Mouse (Mus musculus): ENCODE measurements at regions not wholly inside any gene's neighbourhood (a gene's known extent, or its start where the extent isn't known, plus 50 kb on each side); places are given as distances from the start of the nearest gene placed in this dataset.

- no peak for TF ChIP-seq POLR2A (IDR thresholded peaks at IDR 0.05; ENCODE audit: low read depth, low read length)
- TF ChIP-seq CTCF (IDR thresholded peaks at IDR 0.05; ENCODE audit: borderline replicate concordance, insufficient read depth, low read length) = no peak
- Histone ChIP-seq H3K4me3 (ENCODE audit: insufficient read depth, low read length) (no peak overlapping the region), H3K4me1 (ENCODE audit: control insufficient read depth, insufficient read depth, low read length) (no peaks in the 10 kb centered on the region), H3K27ac (ENCODE audit: insufficient read depth, low read length) (peak overlapping the region; percentile 95)
Observed at GRCm38 (mm10) chr2:82508595-82508994, 434.8 kb upstream of the Fsip2 start.

- no peak overlapping the region for H3K4me3 ChIP-seq (ENCODE audit: insufficient read depth, low read length)
- TF ChIP-seq POLR2A (IDR thresholded peaks at IDR 0.05; ENCODE audit: low read depth, low read length) (no peak), CTCF (IDR thresholded peaks at IDR 0.05; ENCODE audit: borderline replicate concordance, insufficient read depth, low read length) (no peak)
- no peaks in the 10 kb centered on the region for H3K4me1 ChIP-seq (ENCODE audit: control insufficient read depth, insufficient read depth, low read length)
- H3K27ac ChIP-seq (ENCODE audit: insufficient read depth, low read length) = no peak overlapping the region
Observed at GRCm38 (mm10) chr2:82515165-82515564, 428.3 kb upstream of the Fsip2 start.

GRCm38 (mm10) chr2:82519951-82520350 is 423.5 kb upstream of the Fsip2 start:
- Histone ChIP-seq H3K4me3 (ENCODE audit: insufficient read depth, low read length) (no peak overlapping the region), H3K27ac (ENCODE audit: insufficient read depth, low read length) (no peak overlapping the region), H3K4me1 (ENCODE audit: control insufficient read depth, insufficient read depth, low read length) (no peaks in the 10 kb centered on the region)
- TF ChIP-seq POLR2A (IDR thresholded peaks at IDR 0.05; ENCODE audit: low read depth, low read length) (no peak), CTCF (IDR thresholded peaks at IDR 0.05; ENCODE audit: borderline replicate concordance, insufficient read depth, low read length) (no peak)

GRCm38 (mm10) chr2:82538958-82539357 is 404.5 kb upstream of the Fsip2 start:
- Histone ChIP-seq H3K4me1 (ENCODE audit: control insufficient read depth, insufficient read depth, low read length) (no peaks in the 10 kb centered on the region), H3K27ac (ENCODE audit: insufficient read depth, low read length) (no peak overlapping the region), H3K4me3 (ENCODE audit: insufficient read depth, low read length) (no peak overlapping the region)
- no peak for TF ChIP-seq POLR2A (IDR thresholded peaks at IDR 0.05; ENCODE audit: low read depth, low read length)

GRCm38 (mm10) chr2:82540676-82541075 is 402.8 kb upstream of the Fsip2 start:
- Histone ChIP-seq H3K4me3 (ENCODE audit: insufficient read depth, low read length) (no peak overlapping the region), H3K27ac (ENCODE audit: insufficient read depth, low read length) (no peak overlapping the region), H3K4me1 (ENCODE audit: control insufficient read depth, insufficient read depth, low read length) (no peaks in the 10 kb centered on the region)
- TF ChIP-seq CTCF (IDR thresholded peaks at IDR 0.05; ENCODE audit: borderline replicate concordance, insufficient read depth, low read length) (no peak), POLR2A (IDR thresholded peaks at IDR 0.05; ENCODE audit: low read depth, low read length) (no peak)

GRCm38 (mm10) chr2:82570358-82570757 is 373.1 kb upstream of the Fsip2 start:
- H3K27ac ChIP-seq (ENCODE audit: insufficient read depth, low read length) = no peak overlapping the region
- H3K4me3 ChIP-seq (ENCODE audit: insufficient read depth, low read length) = no peak overlapping the region
- H3K4me1 ChIP-seq (ENCODE audit: control insufficient read depth, insufficient read depth, low read length) = no peaks in the 10 kb centered on the region
- TF ChIP-seq CTCF (IDR thresholded peaks at IDR 0.05; ENCODE audit: borderline replicate concordance, insufficient read depth, low read length) = no peak
- no peak for TF ChIP-seq POLR2A (IDR thresholded peaks at IDR 0.05; ENCODE audit: low read depth, low read length)

- H3K27ac ChIP-seq (ENCODE audit: insufficient read depth, low read length) = peak overlapping the region; percentile 52
- no peak overlapping the region for H3K4me3 ChIP-seq (ENCODE audit: insufficient read depth, low read length)
- no peaks in the 10 kb centered on the region for H3K4me1 ChIP-seq (ENCODE audit: control insufficient read depth, insufficient read depth, low read length)
- no peak for TF ChIP-seq CTCF (IDR thresholded peaks at IDR 0.05; ENCODE audit: borderline replicate concordance, insufficient read depth, low read length)
- no peak for TF ChIP-seq POLR2A (IDR thresholded peaks at IDR 0.05; ENCODE audit: low read depth, low read length)
Observed at GRCm38 (mm10) chr2:82572099-82572498, 371.3 kb upstream of the Fsip2 start.

GRCm38 (mm10) chr2:82573841-82574240 is 369.6 kb upstream of the Fsip2 start:
- Histone ChIP-seq H3K4me1 (ENCODE audit: control insufficient read depth, insufficient read depth, low read length) (no peaks in the 10 kb centered on the region), H3K4me3 (ENCODE audit: insufficient read depth, low read length) (no peak overlapping the region), H3K27ac (ENCODE audit: insufficient read depth, low read length) (no peak overlapping the region)
- TF ChIP-seq POLR2A (IDR thresholded peaks at IDR 0.05; ENCODE audit: low read depth, low read length) (no peak), CTCF (IDR thresholded peaks at IDR 0.05; ENCODE audit: borderline replicate concordance, insufficient read depth, low read length) (no peak)

GRCm38 (mm10) chr2:82579665-82580064 is 363.8 kb upstream of the Fsip2 start:
- Histone ChIP-seq H3K4me1 (ENCODE audit: control insufficient read depth, insufficient read depth, low read length) (no peaks in the 10 kb centered on the region), H3K4me3 (ENCODE audit: insufficient read depth, low read length) (no peak overlapping the region), H3K27ac (ENCODE audit: insufficient read depth, low read length) (no peak overlapping the region)
- no peak for TF ChIP-seq POLR2A (IDR thresholded peaks at IDR 0.05; ENCODE audit: low read depth, low read length)
- TF ChIP-seq CTCF (IDR thresholded peaks at IDR 0.05; ENCODE audit: borderline replicate concordance, insufficient read depth, low read length) = no peak

- H3K4me1 ChIP-seq (ENCODE audit: control insufficient read depth, insufficient read depth, low read length) = no peaks in the 10 kb centered on the region
- H3K4me3 ChIP-seq (ENCODE audit: insufficient read depth, low read length) = no peak overlapping the region
- no peak for TF ChIP-seq CTCF (IDR thresholded peaks at IDR 0.05; ENCODE audit: borderline replicate concordance, insufficient read depth, low read length)
- TF ChIP-seq POLR2A (IDR thresholded peaks at IDR 0.05; ENCODE audit: low read depth, low read length) = no peak
- no peak overlapping the region for H3K27ac ChIP-seq (ENCODE audit: insufficient read depth, low read length)
Observed at GRCm38 (mm10) chr2:82616185-82616584, 327.2 kb upstream of the Fsip2 start.

- Histone ChIP-seq H3K4me3 (ENCODE audit: insufficient read depth, low read length) (no peak overlapping the region), H3K27ac (ENCODE audit: insufficient read depth, low read length) (no peak overlapping the region), H3K4me1 (ENCODE audit: control insufficient read depth, insufficient read depth, low read length) (no peaks in the 10 kb centered on the region)
- TF ChIP-seq CTCF (IDR thresholded peaks at IDR 0.05; ENCODE audit: borderline replicate concordance, insufficient read depth, low read length) = no peak
- no peak for TF ChIP-seq POLR2A (IDR thresholded peaks at IDR 0.05; ENCODE audit: low read depth, low read length)
Observed at GRCm38 (mm10) chr2:82620553-82620952, 322.9 kb upstream of the Fsip2 start.
